Comparison of ENCODE assay signal across 9 mouse cellular contexts in genomic region chr17:79976518-79977100, GRCm38 (mm10).
DNase-seq lines count a peak whose midpoint lies in the region; ATAC-seq lines count a peak whose summit lies in the region.
"Had no signal": no experiment of that assay in that cellular context is flagged by ENCODE, and none has a peak within 500 bp of the region (broad histone marks: within the 10 kb centered on the region; RNA-seq: fewer than 3 reads in every experiment).

No protein-coding gene starts in this region.

- peak overlapping the region; percentile 2; the same call in 1 of the 2 replicates for H3K4me3 ChIP-seq in kidney, embryonic 16.5 days (ENCODE audit: low read length)
- H3K4me3 ChIP-seq in embryonic facial prominence, embryonic 12.5 days, result no peak overlapping the region
- H3K4me3 ChIP-seq in hindbrain, embryonic 16.5 days (ENCODE audit: low read length), result peak overlapping the region; percentile 35
- H3K4me3 ChIP-seq in midbrain, embryonic 14.5 days (replicated peaks; ENCODE audit: low read depth, low read length), result peak overlapping the region; percentile 24; the same call in 1 of the 2 replicates

- H3K4me2 ChIP-seq in kidney, embryonic 16.5 days (replicated peaks; ENCODE audit: low read depth, low read length), result peak overlapping the region; percentile 41
- H3K4me2 ChIP-seq in embryonic facial prominence, embryonic 12.5 days (replicated peaks), result peak overlapping the region; percentile 36
- H3K4me2 ChIP-seq in hindbrain, embryonic 16.5 days (ENCODE audit: low read length), result peak overlapping the region; percentile 67
- H3K4me2 ChIP-seq in midbrain, embryonic 14.5 days (ENCODE audit: low read length), result peak overlapping the region; percentile 50

- no peak for DNase-seq in kidney, postnatal 4 days
- DNase-seq in midbrain, embryonic 14.5 days, result no peak
- DNase-seq in testis, postnatal 14 days (ENCODE audit: low spot score), result no peak
- no peak for DNase-seq in ovary, postnatal 36 days (ENCODE audit: low spot score)
- DNase-seq: left cerebral cortex, postnatal 4 days had no signal

- no peaks in the 10 kb centered on the region for H3K36me3 ChIP-seq in kidney, embryonic 16.5 days (ENCODE audit: insufficient read depth, low read length)
- H3K36me3 ChIP-seq in embryonic facial prominence, embryonic 12.5 days, result no peaks in the 10 kb centered on the region
- no peaks in the 10 kb centered on the region for H3K36me3 ChIP-seq in hindbrain, embryonic 16.5 days (ENCODE audit: control insufficient read depth, insufficient read depth, low read length)
- H3K36me3 ChIP-seq in midbrain, embryonic 14.5 days (ENCODE audit: control insufficient read depth, insufficient read depth, low read length), result no peaks in the 10 kb centered on the region

- no peak for ATAC-seq in kidney, embryonic 16.5 days (ENCODE audit: low FRiP score, low TSS enrichment)
- 0 out of 2 replicates have a peak, but pooled peaks have one; percentile 11 for ATAC-seq in embryonic facial prominence, embryonic 12.5 days (ENCODE audit: insufficient number of reproducible peaks, insufficient read depth, low FRiP score, low TSS enrichment)
- 0 out of 2 replicates have a peak, but pooled peaks have one; percentile 11 for ATAC-seq in hindbrain, embryonic 16.5 days
- 0 out of 2 replicates have a peak, but pooled peaks have one; percentile 43 for ATAC-seq in midbrain, embryonic 14.5 days (ENCODE audit: low FRiP score, low TSS enrichment)
- ATAC-seq in inflammation-experienced regulatory T-cells, adult 6 months, result no peak

- WGBS in kidney, embryonic 16.5 days, result 73% methylated on average over 5 of the region's 5 CpGs
- WGBS in embryonic facial prominence, embryonic 12.5 days, result 80% methylated on average over 5 of the region's 5 CpGs
- WGBS in hindbrain, embryonic 16.5 days, result 74% methylated on average over 5 of the region's 5 CpGs
- 80% methylated on average over 5 of the region's 5 CpGs for WGBS in midbrain, embryonic 14.5 days

- no peaks in the 10 kb centered on the region for H3K9me3 ChIP-seq in kidney, embryonic 16.5 days (ENCODE audit: low read length)
- H3K9me3 ChIP-seq in embryonic facial prominence, embryonic 12.5 days, result no peaks in the 10 kb centered on the region
- no peaks in the 10 kb centered on the region for H3K9me3 ChIP-seq in hindbrain, embryonic 16.5 days (ENCODE audit: control insufficient read depth, low read length)
- H3K9me3 ChIP-seq in midbrain, embryonic 14.5 days (ENCODE audit: control insufficient read depth, low read length), result no peaks in the 10 kb centered on the region

- peaks cover 26% of the 10 kb centered on the region for H3K4me1 ChIP-seq in kidney, embryonic 16.5 days (ENCODE audit: insufficient read depth, low read length)
- peaks cover 38% of the 10 kb centered on the region for H3K4me1 ChIP-seq in embryonic facial prominence, embryonic 12.5 days
- H3K4me1 ChIP-seq in hindbrain, embryonic 16.5 days (ENCODE audit: control insufficient read depth, insufficient read depth, low read depth, low read length), result peaks cover 13% of the 10 kb centered on the region
- peaks cover 3% of the 10 kb centered on the region; the same call in 1 of the 2 replicates for H3K4me1 ChIP-seq in midbrain, embryonic 14.5 days (ENCODE audit: control insufficient read depth, insufficient read depth, low read length)

- H3K27ac ChIP-seq in kidney, embryonic 16.5 days (ENCODE audit: low read length), result no peak overlapping the region
- H3K27ac ChIP-seq in embryonic facial prominence, embryonic 12.5 days, result no peak overlapping the region
- peak overlapping the region; percentile 39; the same call in 1 of the 2 replicates for H3K27ac ChIP-seq in hindbrain, embryonic 16.5 days (ENCODE audit: low read depth, low read length)
- H3K27ac ChIP-seq in midbrain, embryonic 14.5 days (replicated peaks; ENCODE audit: low read depth, low read length), result no peak overlapping the region

- H3K9ac ChIP-seq in kidney, embryonic 16.5 days (replicated peaks; ENCODE audit: low read length), result 0 out of 2 replicates have a peak overlapping the region, but pooled peaks have one; percentile 0
- H3K9ac ChIP-seq in embryonic facial prominence, embryonic 12.5 days, result no peak overlapping the region
- H3K9ac ChIP-seq in hindbrain, embryonic 16.5 days (ENCODE audit: low read depth, low read length), result no peak overlapping the region; the same call in 1 of the 2 replicates
- no peak overlapping the region for H3K9ac ChIP-seq in midbrain, embryonic 14.5 days (replicated peaks; ENCODE audit: low read length)

- no peaks in the 10 kb centered on the region for H3K27me3 ChIP-seq in kidney, embryonic 16.5 days (ENCODE audit: insufficient read depth, low read length)
- no peaks in the 10 kb centered on the region for H3K27me3 ChIP-seq in embryonic facial prominence, embryonic 12.5 days
- H3K27me3 ChIP-seq in hindbrain, embryonic 16.5 days (replicated peaks; ENCODE audit: control insufficient read depth, insufficient read depth, low read length), result no peaks in the 10 kb centered on the region
- no peaks in the 10 kb centered on the region for H3K27me3 ChIP-seq in midbrain, embryonic 14.5 days (ENCODE audit: control insufficient read depth, insufficient read depth, low read length)

Comparison
In these comparisons a context has a peak if more than half of its experiments do, and no peak if none do; other contexts are left out.
1. ATAC-seq: peak in embryonic facial prominence, embryonic 12.5 days (single experiment), hindbrain, embryonic 16.5 days (single experiment) and midbrain, embryonic 14.5 days (single experiment); none in kidney, embryonic 16.5 days (single experiment) and inflammation-experienced regulatory T-cells, adult 6 months (single experiment).
2. Peak in every context shown above with its lines, with median percentiles within 50 percentile points of each other: H3K4me2 ChIP-seq.